Mouse (Mus musculus) spleen, adult 2 months (tissue): ENCODE data around the gene Dnajc8.
"Not testable (repeated sequence)": the region's sequence is repeated elsewhere in the genome, so short reads cannot be mapped to it uniquely, and the experiment has no call there.

ENCODE experiments used
- CTCF ChIP-seq: fragments of 200-500 bp; IDR thresholded peaks from 2 replicates; pipeline ENCODE4 v1.5.1; 2011; ENCODE audit warnings: mild to moderate bottlenecking, inconsistent platforms; ENCODE audit not compliant: insufficient read depth, insufficient read length, insufficient replicate concordance; ENCODE audit errors: extremely low read depth
- POLR2A ChIP-seq: fragments of 200-500 bp; IDR thresholded peaks from 2 replicates; pipeline ENCODE4 v1.6.1; 2011; ENCODE audit warnings: low read depth, low read length, inconsistent platforms

GRCm38 (mm10) chr4:132555550-132555949, 20.2 kb downstream of the Dnajc8 start:
- not testable (repeated sequence) for TF ChIP-seq POLR2A, CTCF
